Mouse (Mus musculus): ENCODE data around the gene Pdhb.
"Not testable (repeated sequence)": the region's sequence is repeated elsewhere in the genome, so short reads cannot be mapped to it uniquely, and the experiment has no call there.

The Pdhb gene

DNA sequence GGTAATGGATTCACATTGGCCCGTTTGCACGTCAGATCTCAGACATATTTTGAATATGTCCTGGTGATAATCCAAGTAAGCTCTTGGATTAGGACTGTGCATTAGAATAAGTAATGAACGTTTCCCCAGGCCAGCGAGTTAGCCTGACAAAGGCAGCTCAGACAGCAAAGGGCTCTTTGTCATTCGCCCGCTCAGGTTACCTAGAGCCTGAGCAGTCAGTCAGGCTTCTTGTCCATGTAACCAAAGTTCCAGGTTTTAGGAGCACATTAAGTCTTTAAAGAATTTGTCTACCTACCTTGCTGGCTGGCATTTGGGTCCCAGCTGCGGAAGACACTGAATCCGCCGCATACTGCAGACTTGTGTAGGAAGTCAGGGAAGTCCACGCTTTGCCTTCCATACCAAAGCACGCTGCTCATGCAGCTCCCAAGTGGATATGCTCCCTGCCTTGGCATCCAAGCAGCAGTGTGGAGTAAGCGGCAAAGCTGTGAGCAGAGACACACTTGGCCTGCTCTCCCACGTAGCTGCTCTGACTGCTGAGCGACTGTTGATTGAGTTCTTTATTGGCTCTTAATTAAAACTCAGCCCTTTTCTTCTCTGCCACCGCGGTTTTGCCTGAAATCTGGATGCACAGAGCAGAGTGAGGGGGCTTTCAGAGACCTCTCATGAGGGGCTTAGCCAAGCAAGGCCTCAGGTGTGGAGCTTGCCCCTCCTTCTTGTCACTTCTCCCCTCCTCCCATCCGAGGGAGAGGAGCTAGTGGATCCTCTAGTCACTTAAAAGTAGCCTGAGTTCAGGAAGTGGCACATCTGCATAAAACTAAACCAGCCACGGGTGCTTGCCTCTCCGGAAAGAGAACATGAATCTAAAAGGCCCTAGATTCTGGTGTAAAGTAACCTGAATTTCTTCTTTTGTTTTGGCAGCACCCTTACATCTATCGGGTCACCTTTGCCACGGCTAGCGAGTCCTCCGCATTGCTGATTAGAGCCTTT is 32.8 kb downstream of the Pdhb start:
- DNase-seq (ENCODE audit: low read depth in 1 of 2, low spot score in 2 of 2), result no peak

DNA sequence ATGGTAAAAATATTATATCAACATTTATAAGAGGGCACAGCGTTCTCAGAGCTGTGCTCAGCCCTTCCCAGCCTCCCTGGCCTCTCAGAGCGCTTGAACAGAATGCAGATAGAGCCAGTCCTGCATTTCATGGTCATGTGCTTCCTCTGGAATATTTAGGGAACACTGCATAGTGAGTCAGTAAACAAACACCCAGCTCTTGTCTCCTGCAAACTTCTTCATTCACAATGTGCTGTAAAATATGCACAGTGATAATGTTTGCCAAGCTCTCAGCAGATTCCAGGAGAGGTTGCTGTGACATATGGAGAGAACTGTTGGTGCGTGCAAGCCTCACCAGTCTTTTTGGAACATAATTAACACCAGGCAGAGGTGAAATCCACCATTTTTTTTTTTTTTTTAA is 37.7 kb downstream of the Pdhb start:
- DNase-seq (ENCODE audit: low read depth in 1 of 2, low spot score in 2 of 2), result no peak

DNA sequence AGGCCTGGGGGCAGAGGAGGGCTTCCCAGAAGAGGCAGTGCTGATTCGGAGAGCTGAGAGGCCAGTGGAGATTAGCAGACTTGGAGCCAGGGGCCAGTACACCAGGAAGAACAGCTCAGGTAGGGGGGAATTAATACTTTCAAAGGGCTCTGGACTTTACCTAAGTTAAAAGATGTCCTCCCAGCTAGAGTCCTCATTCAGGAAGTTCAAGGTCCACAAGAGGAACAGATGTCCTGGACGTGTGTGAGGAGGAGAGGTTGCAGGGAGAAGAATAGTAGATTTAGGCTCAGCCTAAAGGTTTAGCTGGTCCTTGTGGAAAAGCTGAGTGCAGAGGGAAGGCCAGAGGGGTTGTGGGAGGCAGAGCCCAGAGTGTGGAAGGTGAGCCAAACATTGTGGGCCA is 38.6 kb downstream of the Pdhb start:
- no peak for DNase-seq (ENCODE audit: low read depth in 1 of 2, low spot score in 2 of 2)

DNA sequence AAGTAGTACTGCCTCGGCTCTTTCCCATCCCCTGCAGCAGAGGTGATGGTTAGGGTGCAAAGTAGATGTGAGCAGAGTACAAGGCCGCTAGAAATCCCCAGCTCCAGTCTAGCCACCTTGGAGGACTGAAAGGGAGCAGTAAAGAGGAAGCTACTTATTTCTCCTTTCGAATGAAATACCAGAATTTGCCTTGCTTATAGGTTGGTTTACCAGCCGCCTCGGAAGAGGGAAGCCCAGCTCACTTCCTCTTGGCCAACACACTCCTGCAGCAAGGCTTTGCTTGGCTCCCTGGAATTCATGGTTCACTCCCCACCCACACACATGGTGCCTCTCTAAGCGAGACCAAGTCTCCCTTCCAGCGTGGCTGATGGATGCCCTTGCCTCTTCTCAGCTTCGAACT is 40.0 kb downstream of the Pdhb start:
- DNase-seq (ENCODE audit: low read depth in 1 of 2, low spot score in 2 of 2), result peak; percentile 11 to 34

DNA sequence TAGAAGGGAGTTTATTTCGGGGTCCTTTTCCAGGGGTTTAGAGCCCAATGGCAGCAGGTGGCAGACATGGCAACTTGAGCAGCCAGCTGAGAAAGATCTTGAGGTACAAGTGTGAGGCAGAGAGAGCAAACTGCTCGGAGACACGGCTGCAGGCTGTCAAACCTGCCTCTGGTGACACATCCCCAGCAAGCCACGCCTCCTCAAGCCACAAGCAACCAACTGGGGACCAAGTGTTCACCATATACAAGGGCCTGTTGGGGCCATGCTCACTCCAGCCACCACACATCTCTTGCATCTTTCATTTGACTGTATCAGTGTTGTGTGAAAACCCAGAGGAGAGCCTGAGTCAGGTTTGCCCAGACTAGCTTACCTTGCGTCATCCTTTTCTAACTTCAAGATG is 44.9 kb downstream of the Pdhb start:
- no peak for DNase-seq (ENCODE audit: low read depth in 1 of 2, low spot score in 2 of 2)

DNA sequence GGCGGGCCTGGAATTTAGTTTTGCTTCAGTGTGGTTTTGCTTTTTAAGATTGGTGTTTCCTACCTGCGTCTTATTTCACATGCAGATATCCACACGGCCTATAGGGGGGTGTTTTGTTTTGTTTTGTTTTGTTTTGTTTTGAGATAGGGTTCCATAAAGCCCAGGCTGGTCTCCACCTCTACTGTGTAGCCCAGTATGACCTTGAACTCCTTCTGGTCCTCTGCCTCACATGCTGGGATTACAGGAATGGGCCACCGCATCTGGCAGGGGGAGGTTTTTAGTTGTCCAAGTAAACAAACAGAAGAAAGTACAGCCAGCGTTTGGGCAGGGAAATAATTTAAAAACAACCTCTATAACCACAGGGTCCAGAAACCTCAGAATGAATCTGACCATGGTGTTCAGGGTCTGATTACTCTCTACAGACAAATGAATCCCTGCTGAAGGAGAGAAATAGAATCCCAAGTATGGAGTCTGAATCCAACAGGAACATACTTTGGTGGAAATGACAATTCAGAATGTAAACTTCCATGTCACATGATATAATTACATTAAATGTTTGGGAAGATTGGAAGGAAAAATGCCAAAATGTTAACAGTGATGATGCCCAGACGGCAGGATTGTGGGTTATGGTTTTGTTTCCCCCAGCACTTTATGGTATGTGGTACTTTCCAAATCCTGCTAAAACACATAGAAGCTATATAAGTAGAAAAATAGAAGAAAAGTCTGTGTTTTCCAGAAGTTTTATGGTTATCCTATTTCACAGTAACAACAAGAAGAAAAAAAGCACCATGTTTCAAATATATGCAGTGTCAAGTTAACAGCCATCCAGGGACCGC is 48.6 kb downstream of the Pdhb start:
- DNase-seq (ENCODE audit: low read depth in 1 of 2, low spot score in 2 of 2), result no peak

DNA sequence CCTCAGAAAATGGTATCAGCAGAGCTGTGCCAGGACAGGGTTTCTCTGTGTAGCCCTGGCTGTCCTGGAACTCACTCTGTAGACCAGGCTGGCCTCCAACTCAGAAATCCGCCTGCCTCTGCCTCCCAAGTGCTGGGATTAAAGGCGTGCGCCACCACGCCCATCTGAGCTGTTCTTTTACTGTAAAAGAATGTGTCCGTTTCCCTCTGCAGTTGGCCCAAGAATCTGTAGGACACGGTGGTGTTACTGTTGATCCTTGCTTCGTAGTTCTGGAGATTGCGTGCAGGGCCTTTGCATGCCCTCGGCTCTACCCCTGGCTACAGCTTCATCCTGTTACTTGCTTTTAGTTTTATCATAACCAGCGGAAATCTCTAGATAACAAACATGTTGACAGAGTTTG is 49.2 kb downstream of the Pdhb start:
- not testable (repeated sequence) for DNase-seq (ENCODE audit: low read depth in 1 of 2, low spot score in 2 of 2)

DNA sequence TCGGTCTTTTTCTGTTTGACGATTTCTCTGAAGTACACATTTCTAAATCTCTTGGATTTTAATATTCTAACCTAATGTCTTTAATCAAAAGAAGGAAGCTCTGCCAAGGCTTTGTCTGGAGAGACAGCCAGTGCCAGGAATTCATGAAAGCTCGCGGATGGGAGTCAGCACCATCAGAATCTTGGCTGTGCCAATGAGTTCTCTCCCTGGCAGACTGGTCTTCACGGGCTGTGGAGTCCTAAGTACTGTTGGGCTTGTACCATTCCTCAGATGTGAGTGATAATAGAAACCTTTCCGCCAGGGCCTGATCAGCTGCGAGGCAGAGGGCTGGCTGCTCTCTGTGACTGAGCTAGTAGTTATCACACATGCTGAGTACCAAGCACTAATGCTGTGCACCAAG is 49.7 kb downstream of the Pdhb start:
- no peak for DNase-seq (ENCODE audit: low read depth in 1 of 2, low spot score in 2 of 2)

DNA sequence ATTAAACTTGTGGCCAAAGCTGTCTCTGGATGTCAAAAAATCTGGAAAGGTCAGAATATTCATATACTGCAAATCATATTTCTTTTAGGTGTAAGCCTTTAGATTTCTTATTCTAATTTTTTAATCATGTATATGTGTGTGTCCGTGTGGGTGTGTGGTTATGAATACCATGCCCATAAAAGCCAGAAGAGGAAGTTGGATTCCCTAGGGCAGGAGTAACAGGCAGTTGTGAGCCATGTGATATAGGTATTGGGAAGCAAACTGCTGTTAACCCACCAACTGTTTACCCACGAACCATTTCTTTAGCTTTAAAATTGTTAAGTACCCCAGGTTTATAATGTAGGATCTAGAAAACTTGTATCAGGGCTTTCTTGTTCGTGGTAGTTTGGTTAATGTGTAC is 52.9 kb downstream of the Pdhb start:
- DNase-seq (ENCODE audit: low read depth in 1 of 2, low spot score in 2 of 2), result no peak

DNA sequence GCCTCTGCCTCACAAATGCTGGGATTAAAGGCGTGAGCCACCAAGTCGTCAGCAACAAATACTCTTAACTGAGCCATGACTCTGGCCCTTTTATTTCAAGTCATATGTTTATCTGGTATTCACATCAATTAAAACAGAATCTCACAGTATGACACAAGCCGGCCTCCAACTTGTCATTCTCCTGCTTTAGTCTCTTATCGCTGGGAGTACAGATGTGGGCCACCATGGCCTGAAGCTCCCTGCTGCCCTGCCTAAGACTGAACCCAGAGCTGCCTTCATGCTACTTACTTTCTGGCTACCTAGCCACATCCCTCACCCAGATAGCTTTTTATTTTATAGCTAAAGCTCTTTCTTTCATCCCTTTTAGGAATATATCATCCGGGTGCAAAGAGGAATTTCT is 53.4 kb downstream of the Pdhb start:
- DNase-seq (ENCODE audit: low read depth in 1 of 2, low spot score in 2 of 2), result no peak

DNA sequence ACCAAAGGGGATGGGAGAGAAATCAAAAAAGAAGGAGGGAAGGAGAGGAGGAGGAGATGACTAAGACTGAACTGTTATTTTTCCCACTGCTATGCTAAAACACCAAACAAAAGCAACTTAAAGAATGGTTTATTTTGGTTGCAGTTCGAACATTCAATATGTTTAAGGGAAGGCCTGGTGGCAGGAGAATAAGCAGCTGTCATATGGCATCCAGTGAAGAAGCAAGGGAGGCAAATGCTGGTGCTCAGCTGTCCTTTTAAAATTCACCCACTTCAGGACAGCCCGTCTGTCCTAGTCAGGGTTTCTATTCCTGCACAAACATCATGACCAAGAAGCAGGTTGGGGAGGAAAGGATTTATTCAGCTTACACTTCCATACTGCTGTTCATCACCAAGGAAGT is 55.5 kb downstream of the Pdhb start:
- DNase-seq (ENCODE audit: low read depth in 1 of 2, low spot score in 2 of 2), result no peak
